In genomic region chr1:167644866-167645537, GRCm38 (mm10) we compare ENCODE assay signal across 8 mouse cellular contexts. TPM values are rescaled to one million over a fixed set of nuclear protein-coding genes. Genes with fewer than 3 reads are reported as not detected.
DNase-seq lines count a peak whose midpoint lies in the region; ATAC-seq and TF ChIP-seq lines count a peak whose summit lies in the region.

No protein-coding gene starts in this region.

- TF ChIP-seq RAD21 in CH12.LX (IDR thresholded peaks at IDR 0.05; ENCODE audit: low read depth, low read length): peak; percentile 32

- H3K27me3 ChIP-seq in CH12.LX (replicated peaks): peaks cover 32% of the 10 kb centered on the region
- peaks cover 22% of the 10 kb centered on the region; the same call in 1 of the 2 replicates for H3K27me3 ChIP-seq in forebrain, embryonic 12.5 days
- H3K27me3 ChIP-seq in lung, embryonic 14.5 days (ENCODE audit: insufficient read depth, low read length): 0 out of 2 replicates have a peak, but pooled peaks cover 9% of the 10 kb centered on the region

- H3K9me3 ChIP-seq in CH12.LX (replicated peaks; ENCODE audit: low read length): peaks cover 19% of the 10 kb centered on the region
- no peaks in the 10 kb centered on the region for H3K9me3 ChIP-seq in forebrain, embryonic 12.5 days
- no peaks in the 10 kb centered on the region for H3K9me3 ChIP-seq in lung, embryonic 14.5 days (ENCODE audit: low read depth, low read length)

- no peak for TF ChIP-seq EP300 in CH12.LX (IDR thresholded peaks at IDR 0.05; ENCODE audit: low read length)

- no peak overlapping the region for H3K27ac ChIP-seq in CH12.LX (ENCODE audit: insufficient read depth, low read depth)
- no peak overlapping the region for H3K27ac ChIP-seq in forebrain, embryonic 12.5 days
- H3K27ac ChIP-seq in lung, embryonic 14.5 days (ENCODE audit: low read depth): no peak overlapping the region

- no peaks in the 10 kb centered on the region for H3K79me2 ChIP-seq in CH12.LX (replicated peaks; ENCODE audit: control insufficient read depth, extremely low read depth, insufficient read depth, poor library complexity, severe bottlenecking)

- H3K36me3 ChIP-seq in CH12.LX (replicated peaks in 1 of 2; ENCODE audit: control insufficient read depth in 1 of 2, insufficient read depth in 1 of 2, low read length in 1 of 2): no peaks in the 10 kb centered on the region
- H3K36me3 ChIP-seq in forebrain, embryonic 12.5 days (replicated peaks): no peaks in the 10 kb centered on the region
- H3K36me3 ChIP-seq in lung, embryonic 14.5 days (ENCODE audit: insufficient read depth): no peaks in the 10 kb centered on the region

- H3K4me2 ChIP-seq in CH12.LX (ENCODE audit: insufficient read depth, low read depth, poor library complexity, severe bottlenecking): no peak overlapping the region
- H3K4me2 ChIP-seq in forebrain, embryonic 12.5 days: no peak overlapping the region
- H3K4me2 ChIP-seq in lung, embryonic 14.5 days: no peak overlapping the region

- in situ Hi-C loops in CH12.LX (cut with MboI; ENCODE audit: low pct_ligation_motif_present, low pct_unique_long_range_greater_than_20kb, low sequenced_read_pairs): loop anchor here (5.0 kb wide), 1 partner anchor 228 kb away; no protein-coding TSS in a partner anchor

- dilution Hi-C loops in CH12.LX (cut with MboI; ENCODE audit: extremely low pct_ligation_motif_present, extremely low pct_unique_long_range_greater_than_20kb, low sequenced_read_pairs): loop anchor here (25.0 kb wide), 1 partner anchor 233 kb away; no protein-coding TSS in a partner anchor

- 20% methylated on average over 16 of the region's 16 CpGs for WGBS in forebrain, embryonic 12.5 days
- 16% methylated on average over 16 of the region's 16 CpGs for WGBS in lung, embryonic 14.5 days

- no peak overlapping the region for H3K9ac ChIP-seq in CH12.LX (ENCODE audit: insufficient read depth, low read depth)
- no peak overlapping the region for H3K9ac ChIP-seq in forebrain, embryonic 12.5 days
- no peak overlapping the region for H3K9ac ChIP-seq in lung, embryonic 14.5 days

- peak; percentile 58 for ATAC-seq in forebrain, embryonic 12.5 days (ENCODE audit: low FRiP score)
- ATAC-seq in lung, embryonic 14.5 days (ENCODE audit: insufficient read depth): peak; percentile 78

- DNase-seq in CH12.LX (ENCODE audit: extremely low read depth): peak; percentile 26
- DNase-seq in c-Kit-positive CD71-positive TER-119-positive erythroid progenitor cells, embryonic 14.5 days (ENCODE audit: low spot score): peak; percentile 28
- DNase-seq in heart, postnatal 25 days (ENCODE audit: low spot score): peak; percentile 70
- peak; percentile 88 for DNase-seq in layer of hippocampus, adult 11-12 months (ENCODE audit: low spot score)
- peak; percentile 91 for DNase-seq in lung, embryonic 14.5 days
- DNase-seq in ovary, postnatal 14 days (ENCODE audit: low spot score): peak; percentile 90
- DNase-seq in thymus, postnatal 25 days: peak; percentile 54

- intact Hi-C loops in heart, postnatal 25 days (cut with DNase I): loop anchor here (2.0 to 10.0 kb wide), 2 partner anchors 230 to 420 kb away; no protein-coding TSS in a partner anchor

- H3K4me3 ChIP-seq in CH12.LX (replicated peaks in 1 of 3; ENCODE audit: low read depth in 2 of 3, low read length in 2 of 3, poor library complexity in 1 of 3): no peak overlapping the region
- no peak overlapping the region for H3K4me3 ChIP-seq in forebrain, embryonic 12.5 days (replicated peaks)
- H3K4me3 ChIP-seq in lung, embryonic 14.5 days (ENCODE audit: low read depth, low read length): no peak overlapping the region

- no peaks in the 10 kb centered on the region for H3K4me1 ChIP-seq in CH12.LX (ENCODE audit: control insufficient read depth in 1 of 2, insufficient read depth in 2 of 2)
- no peaks in the 10 kb centered on the region for H3K4me1 ChIP-seq in forebrain, embryonic 12.5 days
- no peaks in the 10 kb centered on the region for H3K4me1 ChIP-seq in lung, embryonic 14.5 days (ENCODE audit: insufficient read depth)

- TF ChIP-seq POLR2A in CH12.LX (IDR thresholded peaks at IDR 0.05; ENCODE audit: low read depth, low read length): no peak

- TF ChIP-seq CTCF in CH12.LX (conservative IDR thresholded peaks at IDR 0.05 in 1 of 2, IDR thresholded peaks at IDR 0.05 in 1 of 2; ENCODE audit: low read depth in 2 of 2, low read length in 2 of 2): peak; percentile 36 to 45; a peak in 3 of 4 replicates
- TF ChIP-seq CTCF in lung, embryonic 14.5 days (IDR thresholded peaks at IDR 0.05; ENCODE audit: low read depth): peak; percentile 94

TF ChIP-seq in CH12.LX, 34 proteins besides CTCF, POLR2A, EP300 and RAD21:
- TF ChIP-seq SMC3 (IDR thresholded peaks at IDR 0.05; ENCODE audit: low read depth, low read length) (peak; percentile 24), USF2 (conservative IDR thresholded peaks at IDR 0.05; ENCODE audit: low read depth, low read length) (no peak)
TF ChIP-seq in CH12.LX: peak in this region for 1.

RNA-seq across cellular contexts. Expression of gene Lmx1a, which starts 44.0 kb away (rescaled TPM):
- total RNA-seq in CH12.LX (2012; rRNA removed): not detected in 2 replicates
- not detected in 2 replicates for total RNA-seq in CH12.LX (2014; rRNA removed)
- not detected in 2 replicates for polyA plus RNA-seq in CH12.LX (2012; ENCODE audit: insufficient read length, low read depth)
- 7.0 and 7.7 TPM in 2 replicates for polyA plus RNA-seq in forebrain, embryonic 12.5 days (2016; fragmentation: Nextera tagmentation; extraction: Ambion mirVana)
- not detected for total RNA-seq in heart, postnatal 25 days (2021)
- not detected in 2 replicates for polyA plus RNA-seq in lung, embryonic 14.5 days (2014; fragmentation: Nextera tagmentation; extraction: Ambion mirVana)

RNA-seq across cellular contexts. Expression of gene Rxrg, which starts 46.8 kb away (rescaled TPM):
- not detected in 2 replicates for total RNA-seq in CH12.LX (2012; rRNA removed)
- total RNA-seq in CH12.LX (2014; rRNA removed): not detected in 2 replicates
- not detected in 2 replicates for polyA plus RNA-seq in CH12.LX (2012; ENCODE audit: insufficient read length, low read depth)
- 3.1 and 3.8 TPM in 2 replicates for polyA plus RNA-seq in forebrain, embryonic 12.5 days (2016; fragmentation: Nextera tagmentation; extraction: Ambion mirVana)
- total RNA-seq in heart, postnatal 25 days (2021): 10 to 100 TPM; 63.8 to 66.6 TPM
- 0.72 and 0.84 TPM in 2 replicates for polyA plus RNA-seq in lung, embryonic 14.5 days (2014; fragmentation: Nextera tagmentation; extraction: Ambion mirVana)

Comparison
In these comparisons a context has a peak if more than half of its experiments do, and no peak if none do; other contexts are left out.
1. DNase-seq: peak in every context shown above with its lines; median percentile 91 in lung, embryonic 14.5 days; 90 in ovary, postnatal 14 days; 88 in layer of hippocampus, adult 11-12 months; 70 in heart, postnatal 25 days; 54 in thymus, postnatal 25 days; 28 in c-Kit-positive CD71-positive TER-119-positive erythroid progenitor cells, embryonic 14.5 days; 26 in CH12.LX.